ENCODE assay signal across 13 mouse cellular contexts in the genomic region with DNA sequence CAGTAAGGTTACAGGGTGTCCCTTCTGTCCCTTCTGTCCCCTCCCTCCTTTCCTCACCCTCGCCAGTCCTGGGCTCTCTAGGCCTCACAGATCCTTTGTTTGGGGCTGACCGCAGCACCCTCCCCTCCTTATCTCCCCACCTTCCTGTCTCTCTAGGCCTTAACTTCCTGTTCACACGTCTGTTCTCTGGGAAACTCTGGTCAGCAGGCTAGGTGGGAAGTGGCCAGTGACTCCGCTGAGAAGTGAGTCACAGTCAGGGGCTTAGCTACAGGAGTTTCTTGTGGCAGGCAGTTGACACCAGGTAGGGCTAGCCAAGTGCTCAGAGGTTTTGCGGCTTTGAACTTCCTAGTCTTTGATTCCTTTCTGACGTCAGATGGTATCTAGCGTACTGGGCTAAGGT. TPM values are rescaled to one million over a fixed set of nuclear protein-coding genes. Genes with fewer than 3 reads are reported as not detected.
A peak's percentile ranks its signal among the peaks of the same experiment; 100 is the strongest.
DNase-seq lines count a peak whose midpoint lies in the region; ATAC-seq and TF ChIP-seq lines count a peak whose summit lies in the region.
"Had no signal": no experiment of that assay in that cellular context is flagged by ENCODE, and none has a peak within 500 bp of the region (broad histone marks: within the 10 kb centered on the region; RNA-seq: fewer than 3 reads in every experiment).

No protein-coding gene starts in this region.

- TF ChIP-seq CTCF in lung, adult 2 months (IDR thresholded peaks at IDR 0.05; ENCODE audit: insufficient read depth, low read length), result no peak

- no peak overlapping the region for H3K9ac ChIP-seq in liver, embryonic 15.5 days
- H3K9ac ChIP-seq in stomach, embryonic 16.5 days (ENCODE audit: low read length), result no peak overlapping the region
- no peak overlapping the region for H3K9ac ChIP-seq in forebrain, embryonic 11.5 days (ENCODE audit: low read length)
- H3K9ac ChIP-seq: forebrain, embryonic 13.5 days; limb, embryonic 13.5 days had no signal

- peak; percentile 52 to 64 for DNase-seq in lung, adult 18-20 months
- DNase-seq in lung, adult 2 months, result no peak
- peak; percentile 62 for DNase-seq in heart, adult 8-10 months (ENCODE audit: low spot score)
- no peak for DNase-seq in forebrain, embryonic 11.5 days (ENCODE audit: low spot score)
- no peak for DNase-seq in right cerebral cortex, postnatal 10 days (ENCODE audit: low spot score in 2 of 2)
- DNase-seq: cerebellum, adult 18-20 months had no signal

- no peaks in the 10 kb centered on the region for H3K27me3 ChIP-seq in liver, embryonic 15.5 days
- H3K27me3 ChIP-seq in stomach, embryonic 16.5 days (ENCODE audit: control insufficient read depth, insufficient read depth, low read length), result no peaks in the 10 kb centered on the region
- no peaks in the 10 kb centered on the region for H3K27me3 ChIP-seq in forebrain, embryonic 11.5 days (ENCODE audit: control insufficient read depth, insufficient read depth, low read length)
- H3K27me3 ChIP-seq: forebrain, embryonic 13.5 days; limb, embryonic 13.5 days had no signal

- no peak overlapping the region for H3K4me2 ChIP-seq in liver, embryonic 15.5 days
- no peak overlapping the region for H3K4me2 ChIP-seq in stomach, embryonic 16.5 days (ENCODE audit: low read depth, low read length)
- no peak overlapping the region for H3K4me2 ChIP-seq in forebrain, embryonic 11.5 days (ENCODE audit: low read depth, low read length, severe bottlenecking)
- H3K4me2 ChIP-seq: forebrain, embryonic 13.5 days; limb, embryonic 13.5 days had no signal

- H3K36me3 ChIP-seq in liver, embryonic 15.5 days (replicated peaks), result peaks cover 37% of the 10 kb centered on the region; the same call in 1 of the 2 replicates
- 0 out of 2 replicates have a peak, but pooled peaks cover 10% of the 10 kb centered on the region for H3K36me3 ChIP-seq in stomach, embryonic 16.5 days (ENCODE audit: control insufficient read depth, insufficient read depth, low read length)
- H3K36me3 ChIP-seq in forebrain, embryonic 11.5 days (ENCODE audit: control insufficient read depth, insufficient read depth, low read length), result no peaks in the 10 kb centered on the region

- H3K27ac ChIP-seq in liver, embryonic 15.5 days (replicated peaks), result 0 out of 2 replicates have a peak overlapping the region, but pooled peaks have one; percentile 2
- H3K27ac ChIP-seq in stomach, embryonic 16.5 days (ENCODE audit: low read length), result peak overlapping the region; percentile 50
- no peak overlapping the region for H3K27ac ChIP-seq in forebrain, embryonic 11.5 days (ENCODE audit: low read depth, low read length)
- H3K27ac ChIP-seq: forebrain, embryonic 13.5 days; hindbrain, postnatal 0 days; limb, embryonic 13.5 days had no signal

- 33% methylated on average over 7 of the region's 7 CpGs for WGBS in lung, adult 2 months
- 19% methylated on average over 7 of the region's 7 CpGs for WGBS in liver, embryonic 15.5 days (ENCODE audit: insufficient replicate concordance)
- WGBS in stomach, embryonic 16.5 days, result 48% methylated on average over 7 of the region's 7 CpGs
- 80% methylated on average over 7 of the region's 7 CpGs for WGBS in forebrain, embryonic 11.5 days

- no peaks in the 10 kb centered on the region for H3K9me3 ChIP-seq in liver, embryonic 15.5 days (replicated peaks)
- H3K9me3 ChIP-seq in stomach, embryonic 16.5 days (replicated peaks; ENCODE audit: control insufficient read depth, low read length), result no peaks in the 10 kb centered on the region
- no peaks in the 10 kb centered on the region for H3K9me3 ChIP-seq in forebrain, embryonic 11.5 days (ENCODE audit: control insufficient read depth, low read length)
- H3K9me3 ChIP-seq: forebrain, embryonic 13.5 days; limb, embryonic 13.5 days had no signal

- peaks cover 40% of the 10 kb centered on the region for H3K4me1 ChIP-seq in lung, adult 2 months (ENCODE audit: control insufficient read depth, insufficient read depth, low read length)
- H3K4me1 ChIP-seq in liver, embryonic 15.5 days (replicated peaks), result peaks cover 59% of the 10 kb centered on the region
- peaks cover 36% of the 10 kb centered on the region for H3K4me1 ChIP-seq in stomach, embryonic 16.5 days (ENCODE audit: control insufficient read depth, insufficient read depth, low read length)
- H3K4me1 ChIP-seq in forebrain, embryonic 11.5 days (replicated peaks; ENCODE audit: control insufficient read depth, insufficient read depth, low read length), result peaks cover 10% of the 10 kb centered on the region; the same call in 1 of the 2 replicates

- ATAC-seq in liver, embryonic 15.5 days (ENCODE audit: insufficient read depth), result peak; percentile 27; the same call in 1 of the 2 replicates
- ATAC-seq in stomach, embryonic 16.5 days (ENCODE audit: insufficient read depth, low FRiP score), result no peak
- ATAC-seq in frontal cortex, adult (ENCODE audit: low TSS enrichment), result no peak
- ATAC-seq in forebrain, embryonic 11.5 days (replicated peaks; ENCODE audit: low FRiP score), result no peak
- ATAC-seq: forebrain, embryonic 13.5 days; hindbrain, postnatal 0 days had no signal

- no peak overlapping the region for H3K4me3 ChIP-seq in lung, adult 2 months (replicated peaks; ENCODE audit: extremely low read depth, low read depth, low read length)
- H3K4me3 ChIP-seq in liver, embryonic 15.5 days (replicated peaks), result no peak overlapping the region
- H3K4me3 ChIP-seq in stomach, embryonic 16.5 days (replicated peaks; ENCODE audit: low read length), result no peak overlapping the region
- H3K4me3 ChIP-seq in forebrain, embryonic 11.5 days (ENCODE audit: low read depth, low read length), result no peak overlapping the region
- H3K4me3 ChIP-seq: forebrain, embryonic 13.5 days; limb, embryonic 13.5 days had no signal

- no peak for TF ChIP-seq POLR2A in lung, adult 2 months (IDR thresholded peaks at IDR 0.05; ENCODE audit: borderline replicate concordance, extremely low read depth, low read depth, low read length)

RNA-seq across cellular contexts. Expression of gene Ifitm5, which starts 3.1 kb away (rescaled TPM):
- polyA plus RNA-seq in lung, adult 2 months (2012; rRNA removed), result 3.2 and 5.2 TPM in 2 replicates
- under 1 TPM in 3 of 4 experiments, not detected in 1; 0.35 to 0.72 (median 0.37) TPM for total RNA-seq in heart, adult 8-10 months (2022)
- polyA plus RNA-seq in liver, embryonic 15.5 days (2015; fragmentation: Nextera tagmentation; extraction: Ambion mirVana), result 0.39 and 0.68 TPM in 2 replicates
- 3.8 and 4.4 TPM in 2 replicates for polyA plus RNA-seq in stomach, embryonic 16.5 days (2015; fragmentation: Nextera tagmentation; extraction: Ambion mirVana)
- 0.49 TPM in 1 of 2 replicates, not detected in the other for polyA plus RNA-seq in forebrain, embryonic 11.5 days (2014; fragmentation: Nextera tagmentation; extraction: Ambion mirVana)
- total RNA-seq: hindbrain, postnatal 0 days had no signal
- polyA plus RNA-seq: hindbrain, postnatal 0 days had no signal

RNA-seq across cellular contexts. Expression of gene Pgghg, which starts 5.8 kb away (rescaled TPM):
- polyA plus RNA-seq in lung, adult 2 months (2012; rRNA removed), result 38.1 and 39.3 TPM in 2 replicates
- total RNA-seq in heart, adult 8-10 months (2022), result 1 to 10 TPM; 3.8 to 5.3 (median 4.3) TPM
- 6.0 and 6.6 TPM in 2 replicates for polyA plus RNA-seq in liver, embryonic 15.5 days (2015; fragmentation: Nextera tagmentation; extraction: Ambion mirVana)
- polyA plus RNA-seq in stomach, embryonic 16.5 days (2015; fragmentation: Nextera tagmentation; extraction: Ambion mirVana), result 25.6 and 27.3 TPM in 2 replicates
- 15.8 and 16.1 TPM in 2 replicates for polyA plus RNA-seq in forebrain, embryonic 11.5 days (2014; fragmentation: Nextera tagmentation; extraction: Ambion mirVana)

RNA-seq across cellular contexts. Expression of gene Gm45717, which starts 8.8 kb away (rescaled TPM):
- 0.63 TPM in 1 of 2 replicates, not detected in the other for polyA plus RNA-seq in lung, adult 2 months (2012; rRNA removed)
- total RNA-seq in heart, adult 8-10 months (2022), result not detected
- polyA plus RNA-seq in liver, embryonic 15.5 days (2015; fragmentation: Nextera tagmentation; extraction: Ambion mirVana), result not detected in 2 replicates
- polyA plus RNA-seq in stomach, embryonic 16.5 days (2015; fragmentation: Nextera tagmentation; extraction: Ambion mirVana), result not detected in 2 replicates
- not detected in 2 replicates for polyA plus RNA-seq in forebrain, embryonic 11.5 days (2014; fragmentation: Nextera tagmentation; extraction: Ambion mirVana)
- total RNA-seq: hindbrain, postnatal 0 days had no signal
- polyA plus RNA-seq: forebrain, embryonic 13.5 days; limb, embryonic 13.5 days; neural tube, embryonic 14.5 days had no signal

RNA-seq across cellular contexts. Expression of gene Ifitm2, which starts 8.8 kb away (rescaled TPM):
- 1,180 and 1,190 TPM in 2 replicates for polyA plus RNA-seq in lung, adult 2 months (2012; rRNA removed)
- total RNA-seq in heart, adult 8-10 months (2022), result 100 to 1,000 TPM in 1 of 4 experiments, 10 to 100 TPM in 3; 86.2 to 101 (median 90.3) TPM
- polyA plus RNA-seq in liver, embryonic 15.5 days (2015; fragmentation: Nextera tagmentation; extraction: Ambion mirVana), result 384 and 401 TPM in 2 replicates
- 1,006 and 1,276 TPM in 2 replicates for polyA plus RNA-seq in stomach, embryonic 16.5 days (2015; fragmentation: Nextera tagmentation; extraction: Ambion mirVana)
- 225 and 231 TPM in 2 replicates for polyA plus RNA-seq in forebrain, embryonic 11.5 days (2014; fragmentation: Nextera tagmentation; extraction: Ambion mirVana)

RNA-seq across cellular contexts. Expression of gene Ifitm1, which starts 20.0 kb away (rescaled TPM):
- polyA plus RNA-seq in lung, adult 2 months (2012; rRNA removed), result 227 and 261 TPM in 2 replicates
- 1 to 10 TPM; 1.6 to 6.3 (median 5.0) TPM for total RNA-seq in heart, adult 8-10 months (2022)
- polyA plus RNA-seq in liver, embryonic 15.5 days (2015; fragmentation: Nextera tagmentation; extraction: Ambion mirVana), result 21.3 TPM in 2 replicates
- 156 and 185 TPM in 2 replicates for polyA plus RNA-seq in stomach, embryonic 16.5 days (2015; fragmentation: Nextera tagmentation; extraction: Ambion mirVana)
- polyA plus RNA-seq in forebrain, embryonic 11.5 days (2014; fragmentation: Nextera tagmentation; extraction: Ambion mirVana), result 5.6 and 8.1 TPM in 2 replicates

Comparison
In these comparisons a context has a peak if more than half of its experiments do, and no peak if none do; other contexts are left out.
1. DNase-seq: peak in lung, adult 18-20 months (2 of 2) and heart, adult 8-10 months (single experiment); none in lung, adult 2 months (single experiment), forebrain, embryonic 11.5 days (single experiment) and right cerebral cortex, postnatal 10 days (0 of 2).